Comparison of ENCODE assay signal across 8 mouse cellular contexts in genomic region chr5:108131849-108132440, GRCm38 (mm10). TPM values are rescaled to one million over a fixed set of nuclear protein-coding genes. Genes with fewer than 3 reads are reported as not detected.
DNase-seq lines count a peak whose midpoint lies in the region; ATAC-seq and TF ChIP-seq lines count a peak whose summit lies in the region.

No protein-coding gene starts in this region.

- H3K4me1 ChIP-seq in CH12.LX (ENCODE audit: control insufficient read depth in 1 of 2, insufficient read depth in 2 of 2): peaks cover 0 to 19% of the 10 kb centered on the region in 2 experiments; a peak in 3 of 4 replicates
- 0 out of 2 replicates have a peak, but pooled peaks cover 7% of the 10 kb centered on the region for H3K4me1 ChIP-seq in kidney, embryonic 16.5 days (ENCODE audit: insufficient read depth, low read length)
- no peaks in the 10 kb centered on the region for H3K4me1 ChIP-seq in stomach, embryonic 15.5 days

- no peak for ATAC-seq in kidney, embryonic 16.5 days (ENCODE audit: low FRiP score, low TSS enrichment)
- peak; percentile 1; the same call in 1 of the 2 replicates for ATAC-seq in stomach, embryonic 15.5 days (ENCODE audit: insufficient read depth, low FRiP score, low read depth)

- H3K27ac ChIP-seq in CH12.LX (ENCODE audit: insufficient read depth, low read depth) (peak overlapping the region; percentile 94), macrophage (peak overlapping the region; percentile 79)
- H3K27ac ChIP-seq in kidney, embryonic 16.5 days (ENCODE audit: low read length): peak overlapping the region; percentile 94
- peak overlapping the region; percentile 96 for H3K27ac ChIP-seq in stomach, embryonic 15.5 days

- H3K27me3 ChIP-seq in CH12.LX (replicated peaks): no peaks in the 10 kb centered on the region
- H3K27me3 ChIP-seq in kidney, embryonic 16.5 days (ENCODE audit: insufficient read depth, low read length): no peaks in the 10 kb centered on the region
- no peaks in the 10 kb centered on the region for H3K27me3 ChIP-seq in stomach, embryonic 15.5 days (replicated peaks)

- WGBS in kidney, embryonic 16.5 days: under 1% methylated on average over 32 of the region's 32 CpGs
- WGBS in macrophage (ENCODE audit: missing documents): 0% methylated on average over 32 of the region's 32 CpGs
- WGBS in stomach, embryonic 15.5 days: under 1% methylated on average over 32 of the region's 32 CpGs

- peak overlapping the region; percentile 91 for H3K9ac ChIP-seq in CH12.LX (ENCODE audit: insufficient read depth, low read depth)
- H3K9ac ChIP-seq in kidney, embryonic 16.5 days (replicated peaks; ENCODE audit: low read length): peak overlapping the region; percentile 86
- peak overlapping the region; percentile 91 for H3K9ac ChIP-seq in stomach, embryonic 15.5 days

- dilution Hi-C loops in CH12.LX (cut with MboI; ENCODE audit: extremely low pct_ligation_motif_present, extremely low pct_unique_long_range_greater_than_20kb, low sequenced_read_pairs): no loop called here

- H3K4me2 ChIP-seq in CH12.LX (ENCODE audit: insufficient read depth, low read depth, poor library complexity, severe bottlenecking): peak overlapping the region; percentile 48; the same call in 1 of the 2 replicates
- peak overlapping the region; percentile 68 for H3K4me2 ChIP-seq in kidney, embryonic 16.5 days (replicated peaks; ENCODE audit: low read depth, low read length)
- H3K4me2 ChIP-seq in stomach, embryonic 15.5 days: peak overlapping the region; percentile 73

- peaks cover 12 to 26% of the 10 kb centered on the region in 2 experiments for H3K36me3 ChIP-seq in CH12.LX (replicated peaks in 1 of 2; ENCODE audit: control insufficient read depth in 1 of 2, insufficient read depth in 1 of 2, low read length in 1 of 2)
- 0 out of 2 replicates have a peak, but pooled peaks cover 3% of the 10 kb centered on the region for H3K36me3 ChIP-seq in kidney, embryonic 16.5 days (ENCODE audit: insufficient read depth, low read length)
- peaks cover 17% of the 10 kb centered on the region for H3K36me3 ChIP-seq in macrophage (ENCODE audit: inconsistent target)
- H3K36me3 ChIP-seq in stomach, embryonic 15.5 days: 0 out of 2 replicates have a peak, but pooled peaks cover 6% of the 10 kb centered on the region

- peak overlapping the region; percentile 80 to 99 (median 89) for H3K4me3 ChIP-seq in CH12.LX (replicated peaks in 1 of 3; ENCODE audit: low read depth in 2 of 3, low read length in 2 of 3, poor library complexity in 1 of 3)
- H3K4me3 ChIP-seq in kidney, embryonic 16.5 days (ENCODE audit: low read length): peak overlapping the region; percentile 96
- H3K4me3 ChIP-seq in macrophage (ENCODE audit: inconsistent target): peak overlapping the region; percentile 96
- H3K4me3 ChIP-seq in stomach, embryonic 15.5 days (replicated peaks): peak overlapping the region; percentile 94

- no peak for TF ChIP-seq EP300 in CH12.LX (IDR thresholded peaks at IDR 0.05; ENCODE audit: low read length)

- TF ChIP-seq POLR2A in CH12.LX (IDR thresholded peaks at IDR 0.05; ENCODE audit: low read depth, low read length): no peak

- no peaks in the 10 kb centered on the region for H3K9me3 ChIP-seq in CH12.LX (replicated peaks; ENCODE audit: low read length)
- H3K9me3 ChIP-seq in kidney, embryonic 16.5 days (ENCODE audit: low read length): no peaks in the 10 kb centered on the region
- no peaks in the 10 kb centered on the region for H3K9me3 ChIP-seq in stomach, embryonic 15.5 days

- TF ChIP-seq CTCF in CH12.LX (conservative IDR thresholded peaks at IDR 0.05 in 1 of 2, IDR thresholded peaks at IDR 0.05 in 1 of 2; ENCODE audit: low read depth in 2 of 2, low read length in 2 of 2): no peak

- DNase-seq in 3T3-L1 (ENCODE audit: low read depth, low spot score): peak; percentile 81
- DNase-seq in CH12.LX (ENCODE audit: extremely low read depth): peak; percentile 71
- peak; percentile 61 for DNase-seq in c-Kit-positive CD71-positive TER-119-positive erythroid progenitor cells, embryonic 14.5 days (ENCODE audit: low spot score)
- peak; percentile 65 for DNase-seq in heart, adult 8-10 months (ENCODE audit: low spot score)
- DNase-seq in urinary bladder, postnatal 25 days (ENCODE audit: low spot score): no peak

- in situ Hi-C loops in CH12.LX (cut with MboI; ENCODE audit: low pct_ligation_motif_present, low pct_unique_long_range_greater_than_20kb, low sequenced_read_pairs): no loop called here

- no peak for TF ChIP-seq RAD21 in CH12.LX (IDR thresholded peaks at IDR 0.05; ENCODE audit: low read depth, low read length)

- H3K79me2 ChIP-seq in CH12.LX (replicated peaks; ENCODE audit: control insufficient read depth, extremely low read depth, insufficient read depth, poor library complexity, severe bottlenecking) (peaks cover 23% of the 10 kb centered on the region), macrophage (ENCODE audit: inconsistent target) (peaks cover 45% of the 10 kb centered on the region)

TF ChIP-seq in CH12.LX, 34 proteins besides CTCF, POLR2A, EP300 and RAD21 (continues in another document):
- TF ChIP-seq MAFK (IDR thresholded peaks at IDR 0.05; ENCODE audit: insufficient replicate concordance, low read length) (no peak), MAX (IDR thresholded peaks at IDR 0.05; ENCODE audit: low read length) (0 out of 2 replicates have a peak, but pooled peaks have one; percentile 22), JUND (conservative IDR thresholded peaks at IDR 0.05; ENCODE audit: low read depth, low read length) (no peak), GABPA (IDR thresholded peaks at IDR 0.05; ENCODE audit: insufficient replicate concordance, low read depth, low read length) (no peak), MXI1 (IDR thresholded peaks at IDR 0.05; ENCODE audit: low read depth, low read length) (peak; percentile 50; the same call in 1 of the 2 replicates), MYC (IDR thresholded peaks at IDR 0.05; ENCODE audit: low read depth, low read length) (peak; percentile 31; the same call in 1 of the 2 replicates), TCF12 (IDR thresholded peaks at IDR 0.05; ENCODE audit: low read depth, low read length) (no peak; the same call in 1 of the 2 replicates), TBP (conservative IDR thresholded peaks at IDR 0.05; ENCODE audit: low read depth, low read length) (0 out of 2 replicates have a peak, but pooled peaks have one; percentile 25), USF2 (conservative IDR thresholded peaks at IDR 0.05; ENCODE audit: low read depth, low read length) (no peak), CHD2 (IDR thresholded peaks at IDR 0.05; ENCODE audit: low read length) (no peak), E2F4 (IDR thresholded peaks at IDR 0.05; ENCODE audit: insufficient replicate concordance, low read depth, low read length) (no peak), SMC3 (IDR thresholded peaks at IDR 0.05; ENCODE audit: low read depth, low read length) (no peak), BHLHE40 (IDR thresholded peaks at IDR 0.05; ENCODE audit: low read depth, low read length) (0 out of 2 replicates have a peak, but pooled peaks have one; percentile 4), ZC3H11A (IDR thresholded peaks at IDR 0.05; ENCODE audit: low read depth, low read length) (no peak), NELFE (IDR thresholded peaks at IDR 0.05; ENCODE audit: low read depth, low read length) (no peak), IRF4 (IDR thresholded peaks at IDR 0.05; ENCODE audit: low read depth, low read length) (no peak), ZNF384 (IDR thresholded peaks at IDR 0.05; ENCODE audit: low read depth, low read length) (no peak), ETS1 (conservative IDR thresholded peaks at IDR 0.05; ENCODE audit: low read depth, low read length) (no peak), ZMIZ1 (IDR thresholded peaks at IDR 0.05; ENCODE audit: low read depth, low read length) (no peak), CHD1 (IDR thresholded peaks at IDR 0.05; ENCODE audit: low read depth, low read length) (no peak), USF1 (IDR thresholded peaks at IDR 0.05; ENCODE audit: low read depth, low read length) (no peak), SIN3A (IDR thresholded peaks at IDR 0.05; ENCODE audit: low read length) (0 out of 2 replicates have a peak, but pooled peaks have one; percentile 34), ZKSCAN1 (IDR thresholded peaks at IDR 0.05; ENCODE audit: borderline replicate concordance, low read depth, low read length) (no peak), PAX5 (IDR thresholded peaks at IDR 0.05; ENCODE audit: low read length) (no peak), HCFC1 (IDR thresholded peaks at IDR 0.05; ENCODE audit: low read depth, low read length) (no peak), MEF2A (IDR thresholded peaks at IDR 0.05; ENCODE audit: borderline replicate concordance, low read depth, low read length) (no peak), POLR2AphosphoS2 (IDR thresholded peaks at IDR 0.05; ENCODE audit: low read depth, low read length) (no peak)

RNA-seq across cellular contexts. Expression of gene Tmed5, which starts 0.5 kb away (rescaled TPM):
- 72.5 and 74.6 TPM in 2 replicates for total RNA-seq in CH12.LX (2012; rRNA removed)
- total RNA-seq in CH12.LX (2014; rRNA removed): 122 and 141 TPM in 2 replicates
- 49.4 and 60.2 TPM in 2 replicates for polyA plus RNA-seq in CH12.LX (2012; ENCODE audit: insufficient read length, low read depth)
- total RNA-seq in heart, adult 8-10 months (2022): 10 to 100 TPM; 31.7 to 35.3 (median 32.7) TPM
- polyA plus RNA-seq in kidney, embryonic 16.5 days (2015; fragmentation: Nextera tagmentation; extraction: Ambion mirVana): 40.3 and 42.0 TPM in 2 replicates
- total RNA-seq in macrophage (2018; cell fraction: chromatin; rRNA removed): 10 to 100 TPM; 12.2 to 72.1 (median 44.7) TPM
- 100 to 1,000 TPM in 2 of 26 experiments, 10 to 100 TPM in 24; 58.0 to 125 (median 77.8) TPM for total RNA-seq in macrophage (2018; cell fraction: cytosol; rRNA removed)
- 100 to 1,000 TPM in 6 of 26 experiments, 10 to 100 TPM in 20; 48.8 to 151 (median 83.4) TPM for total RNA-seq in macrophage (2018; cell fraction: nucleus; rRNA removed)
- 60.5 to 113 TPM (median 90.3 TPM) in 3 replicates for polyA plus RNA-seq in macrophage (2018)
- 45.1 and 47.0 TPM in 2 replicates for polyA plus RNA-seq in stomach, embryonic 15.5 days (2015; fragmentation: Nextera tagmentation; extraction: Ambion mirVana)

RNA-seq across cellular contexts. Expression of gene Ccdc18, which starts 0.7 kb away (rescaled TPM):
- total RNA-seq in CH12.LX (2012; rRNA removed): 2.3 and 4.7 TPM in 2 replicates
- 3.9 and 4.4 TPM in 2 replicates for total RNA-seq in CH12.LX (2014; rRNA removed)
- polyA plus RNA-seq in CH12.LX (2012; ENCODE audit: insufficient read length, low read depth): 2.7 TPM in 2 replicates
- total RNA-seq in heart, adult 8-10 months (2022): under 1 TPM; 0.06 to 0.38 (median 0.22) TPM
- 7.2 and 13.5 TPM in 2 replicates for polyA plus RNA-seq in kidney, embryonic 16.5 days (2015; fragmentation: Nextera tagmentation; extraction: Ambion mirVana)
- total RNA-seq in macrophage (2018; cell fraction: chromatin; rRNA removed): 10 to 100 TPM in 1 of 26 experiments, 1 to 10 TPM in 23, under 1 TPM in 2; 0.80 to 11.4 (median 3.7) TPM
- total RNA-seq in macrophage (2018; cell fraction: cytosol; rRNA removed): under 1 TPM; 0.11 to 0.87 (median 0.37) TPM
- 1 to 10 TPM in 18 of 26 experiments, under 1 TPM in 8; 0.35 to 5.8 (median 1.6) TPM for total RNA-seq in macrophage (2018; cell fraction: nucleus; rRNA removed)
- 0.09 to 0.57 TPM (median 0.36 TPM) in 3 replicates for polyA plus RNA-seq in macrophage (2018)
- 8.6 and 9.7 TPM in 2 replicates for polyA plus RNA-seq in stomach, embryonic 15.5 days (2015; fragmentation: Nextera tagmentation; extraction: Ambion mirVana)
